Mouse (Mus musculus) adrenal gland, postnatal 10 days (tissue): ENCODE results near the gene Rpl36. TPM values are rescaled to one million over a fixed set of nuclear protein-coding genes. Genes with fewer than 3 reads are reported as not detected.
"Not testable (repeated sequence)": the region's sequence is repeated elsewhere in the genome, so short reads cannot be mapped to it uniquely, and the experiment has no call there.

Experiments
- DNase-seq: peaks from one replicate; pipeline ENCODE4 v3.0.0; 2021; ENCODE audit warnings: mixed read lengths
- total RNA-seq, 2 experiments: library from RNA; stranded (reverse); gene quantifications; 2 replicates each; pipeline ENCODE4 v1.2.3; 2021

Gene Rpl36
- total RNA-seq, 2 experiments from 2014 or later, result 1,095 to 1,101 TPM

DNA sequence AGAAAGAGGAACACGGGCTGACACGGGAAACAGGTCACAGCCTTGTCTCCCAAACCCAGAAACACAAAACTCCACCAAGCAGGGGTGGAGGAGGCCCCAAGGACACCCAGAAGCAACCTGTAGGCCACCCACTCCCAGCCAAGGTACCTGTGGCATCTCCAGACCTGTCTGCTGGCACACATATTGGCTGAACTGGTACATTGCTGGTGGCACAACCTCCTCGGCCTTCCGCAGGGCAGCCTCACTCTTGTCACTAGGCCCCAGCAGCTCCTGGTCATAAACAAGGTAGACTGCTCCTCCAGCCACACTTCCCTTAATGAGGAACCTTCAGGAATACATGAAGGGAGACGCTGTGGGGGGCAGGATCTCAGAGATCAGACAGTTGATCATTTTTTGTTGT, 4.5 kb upstream of the Rpl36 start:
- DNase-seq, result no peak

GRCm38 (mm10) chr17:56609452-56610171, 3.6 kb upstream of the Rpl36 start, which contains the start of gene 2410015M20Rik:
Gene 2410015M20Rik (minus strand): TSS chr17:56609771.
- DNase-seq, result peak; percentile 93

DNA sequence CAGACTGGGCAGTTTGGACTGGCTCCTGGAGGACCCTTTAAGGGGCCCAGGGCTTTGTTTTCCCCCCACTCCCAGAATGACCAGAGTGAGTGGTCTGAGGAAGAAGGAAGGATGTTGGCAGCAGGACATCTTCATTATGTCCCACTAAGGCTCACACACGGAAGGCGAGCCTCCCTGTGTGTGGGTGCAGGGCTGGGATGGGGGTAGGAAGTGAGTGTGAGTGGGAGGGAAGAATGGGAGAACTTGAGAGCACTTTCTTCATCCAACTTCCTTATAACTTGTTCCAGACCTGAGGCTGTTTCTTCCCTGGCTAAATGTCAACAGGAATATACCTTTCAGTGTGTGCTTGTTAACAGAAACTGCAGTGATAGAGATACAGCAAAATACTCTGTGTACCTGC, 1.9 kb upstream of the Rpl36 start:
- no peak for DNase-seq

GRCm38 (mm10) chr17:56611861-56612564, 1.2 kb upstream of the Rpl36 start:
- DNase-seq, result peak; percentile 62

GRCm38 (mm10) chr17:56612565-56612939, 664 bp upstream of the Rpl36 start:
- DNase-seq, result not testable (repeated sequence)

- peak; percentile 62 for DNase-seq
These were observed 677 bp downstream of the Rpl36 start for GRCm38 (mm10) chr17:56613893-56614292.

DNA sequence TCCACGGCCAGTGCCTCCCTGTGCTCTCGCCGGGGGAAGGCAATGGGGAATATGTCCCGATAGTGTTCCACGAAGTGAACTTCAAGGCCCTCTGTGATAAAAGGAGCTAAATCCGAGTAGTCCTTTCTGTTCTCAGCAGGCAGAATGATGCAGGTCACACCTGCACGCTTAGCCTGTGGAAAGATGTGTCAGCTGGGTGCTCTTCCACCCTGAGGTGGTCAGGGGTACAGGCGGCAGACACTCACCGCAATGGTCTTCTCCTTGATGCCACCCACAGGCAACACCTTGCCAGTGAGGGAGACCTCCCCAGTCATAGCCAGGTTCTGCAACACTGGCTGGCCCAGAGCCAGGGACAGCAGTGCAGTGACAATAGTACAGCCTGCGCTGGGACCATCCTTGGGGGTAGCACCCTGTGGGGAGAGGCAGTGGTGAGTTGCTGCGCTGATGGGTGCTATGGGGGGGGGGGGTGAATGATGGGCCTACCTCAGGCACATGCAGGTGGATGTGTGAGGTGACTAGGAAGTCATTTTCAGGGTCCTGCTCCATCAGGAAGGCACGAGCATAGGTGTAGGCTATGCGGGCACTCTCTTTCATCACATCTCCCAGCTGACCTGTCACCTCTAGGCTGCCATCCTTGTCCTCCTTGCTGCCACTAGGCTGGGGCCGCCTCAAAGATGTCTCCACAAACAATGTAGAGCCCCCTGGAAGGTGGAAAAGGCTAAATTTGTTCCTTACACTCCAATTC, 1.3 kb downstream of the Rpl36 start:
- peak; percentile 65 for DNase-seq

DNA sequence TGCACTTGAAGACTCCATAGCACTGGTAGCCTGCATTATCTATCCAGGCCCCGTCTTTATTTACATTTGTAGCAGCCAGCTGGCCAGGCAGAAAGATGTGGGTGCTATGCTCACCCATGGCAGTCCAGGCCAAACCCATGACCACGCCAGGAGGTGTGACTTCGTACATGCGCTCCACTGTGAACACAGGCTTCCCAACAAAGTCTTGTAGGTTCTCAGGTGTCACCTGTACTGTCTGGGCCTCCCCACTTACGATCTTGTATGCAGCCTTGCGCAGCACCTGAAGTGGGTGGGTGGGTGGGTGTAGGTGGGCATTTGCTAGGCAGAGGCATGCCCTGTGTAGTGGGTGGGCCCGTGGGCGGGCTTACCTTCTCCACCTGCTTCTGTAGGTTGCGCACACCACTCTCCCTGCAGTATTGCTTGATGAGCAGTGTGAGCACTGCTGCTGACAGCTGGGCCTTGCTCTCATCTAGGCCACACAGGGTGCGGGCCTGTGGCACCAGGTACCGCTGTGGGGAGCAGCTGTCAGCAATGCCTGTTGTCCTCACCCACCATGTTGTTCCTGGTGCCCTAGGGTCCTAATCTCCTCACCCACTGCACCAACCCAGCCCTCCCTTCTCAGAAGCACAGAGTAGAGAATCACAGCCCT, 2.0 kb downstream of the Rpl36 start:
- DNase-seq, result no peak

DNA sequence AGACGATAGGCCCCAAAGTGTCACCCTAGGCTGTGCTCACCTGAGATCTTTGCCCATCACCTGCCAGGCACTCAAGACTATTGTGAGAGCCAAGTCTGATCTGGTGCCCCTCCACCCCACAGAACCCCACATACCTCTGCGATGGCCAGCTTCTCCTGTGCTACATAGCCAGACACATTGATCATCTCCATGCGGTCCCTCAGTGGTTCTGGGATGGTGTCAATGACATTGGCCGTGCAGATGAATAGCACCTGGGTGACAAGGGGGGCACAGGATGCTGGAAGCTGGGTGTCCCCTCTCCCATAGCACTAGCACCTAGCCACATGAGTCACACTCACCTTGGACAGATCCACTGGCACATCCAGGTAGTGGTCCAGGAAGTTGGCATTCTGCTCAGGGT, 2.6 kb downstream of the Rpl36 start:
- DNase-seq, result no peak

DNA sequence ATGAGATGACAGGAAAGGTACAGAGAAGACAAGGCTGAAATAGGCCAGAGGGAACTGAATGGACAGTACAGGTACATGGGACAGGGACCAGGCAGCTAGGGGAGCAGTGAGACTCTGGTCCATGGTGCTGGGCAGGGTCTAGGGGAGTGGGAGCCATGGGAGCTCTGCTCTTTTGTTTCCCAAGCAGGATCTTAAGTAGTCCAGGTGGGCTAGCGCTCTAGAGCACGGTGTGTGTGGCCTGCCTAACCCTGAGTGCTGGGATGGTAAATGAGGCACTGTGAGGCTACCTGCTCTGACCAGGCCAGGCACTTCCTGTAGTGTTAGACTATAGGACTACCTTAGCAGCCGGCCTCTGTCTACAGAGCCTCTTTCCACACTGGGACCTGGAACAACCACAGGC, 3.5 kb downstream of the Rpl36 start:
- no peak for DNase-seq

- no peak for DNase-seq
These were observed 4.4 kb downstream of the Rpl36 start for GRCm38 (mm10) chr17:56617628-56618027.

DNA sequence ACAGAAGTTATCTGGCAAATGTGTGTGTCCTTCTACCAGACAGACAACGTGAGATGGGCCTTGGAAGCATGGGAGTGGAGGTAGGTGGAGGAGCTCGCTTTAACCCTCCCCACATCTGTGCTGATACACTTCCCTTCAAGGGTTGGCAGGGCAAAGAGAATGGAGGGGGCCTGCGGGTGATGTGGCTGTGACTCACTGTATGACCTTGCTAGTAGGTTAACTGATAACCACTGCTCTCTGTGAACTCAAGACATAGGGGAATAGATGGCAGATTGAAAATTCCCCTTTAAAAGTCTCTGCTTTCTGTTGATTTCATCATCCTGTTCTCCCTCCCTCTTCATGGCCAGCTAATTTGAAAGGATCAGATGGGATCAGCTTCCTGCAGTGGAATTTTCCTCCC, 12.3 kb downstream of the Rpl36 start:
- DNase-seq, result peak; percentile 62

DNA sequence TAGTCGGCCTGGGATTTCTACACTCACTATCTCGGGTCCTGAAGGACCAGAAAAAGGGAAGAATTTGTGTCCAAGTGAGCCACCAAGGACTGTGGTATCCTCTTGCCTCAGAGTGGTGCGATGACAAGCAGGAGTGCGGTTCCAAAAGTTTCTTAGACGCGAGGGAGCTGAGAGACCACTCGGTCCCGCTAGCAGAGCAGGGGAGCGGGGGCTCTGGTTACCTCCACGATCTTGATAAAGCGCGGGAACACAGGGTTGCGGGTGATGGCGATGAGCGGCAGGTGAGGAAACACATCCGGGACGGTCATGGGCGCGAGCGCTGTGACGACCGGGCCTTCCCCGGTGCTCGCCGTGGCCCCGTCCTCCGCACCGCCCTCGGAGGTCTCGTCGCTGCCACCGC, 13.0 kb downstream of the Rpl36 start:
- peak; percentile 28 for DNase-seq

DNA sequence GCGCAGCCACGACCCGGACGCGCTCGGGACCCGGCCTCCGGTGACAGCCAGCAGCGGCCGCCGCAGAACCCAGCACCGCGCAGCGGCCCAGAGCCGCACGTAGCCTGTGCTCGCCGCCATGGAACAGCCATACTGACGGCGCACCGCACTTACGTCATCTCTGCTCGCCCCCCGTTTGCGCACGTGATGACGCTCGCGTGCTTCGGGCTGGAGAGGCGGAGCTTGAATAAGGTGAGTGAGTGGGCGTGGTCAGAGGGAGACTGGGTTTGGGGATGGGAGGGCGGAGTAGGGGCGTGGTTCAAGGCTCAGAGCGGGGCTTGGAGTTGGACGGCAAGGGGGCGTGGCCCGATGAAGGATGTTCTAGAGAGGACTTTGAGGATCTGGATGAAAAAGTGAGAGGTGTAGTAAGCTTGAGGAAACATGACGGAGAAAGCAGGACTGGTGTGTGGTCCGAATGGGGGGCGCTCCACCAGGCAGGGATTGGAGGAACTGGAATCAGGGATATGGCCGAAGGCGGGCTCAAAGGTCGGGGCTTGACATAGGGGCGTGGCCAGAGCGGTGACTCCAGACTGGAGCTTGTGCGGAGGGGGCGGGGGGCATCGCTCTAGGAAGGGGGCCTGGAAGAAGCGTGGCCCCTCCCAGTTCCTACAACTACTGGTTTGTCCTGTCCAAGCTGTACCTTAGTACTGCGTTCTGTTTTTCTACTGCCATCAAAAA, 13.7 kb downstream of the Rpl36 start, which contains the start of gene Lonp1:
Gene Lonp1, minus strand, starts transcription at position 134 of the 717 bp plus-strand sequence.
- peak; percentile 98 for DNase-seq

- peak; percentile 47 for DNase-seq
These were observed 14.5 kb downstream of the Rpl36 start, which contains the start of gene Catsperd for GRCm38 (mm10) chr17:56627530-56628277. Gene Catsperd (plus strand): TSS chr17:56628143.

DNA sequence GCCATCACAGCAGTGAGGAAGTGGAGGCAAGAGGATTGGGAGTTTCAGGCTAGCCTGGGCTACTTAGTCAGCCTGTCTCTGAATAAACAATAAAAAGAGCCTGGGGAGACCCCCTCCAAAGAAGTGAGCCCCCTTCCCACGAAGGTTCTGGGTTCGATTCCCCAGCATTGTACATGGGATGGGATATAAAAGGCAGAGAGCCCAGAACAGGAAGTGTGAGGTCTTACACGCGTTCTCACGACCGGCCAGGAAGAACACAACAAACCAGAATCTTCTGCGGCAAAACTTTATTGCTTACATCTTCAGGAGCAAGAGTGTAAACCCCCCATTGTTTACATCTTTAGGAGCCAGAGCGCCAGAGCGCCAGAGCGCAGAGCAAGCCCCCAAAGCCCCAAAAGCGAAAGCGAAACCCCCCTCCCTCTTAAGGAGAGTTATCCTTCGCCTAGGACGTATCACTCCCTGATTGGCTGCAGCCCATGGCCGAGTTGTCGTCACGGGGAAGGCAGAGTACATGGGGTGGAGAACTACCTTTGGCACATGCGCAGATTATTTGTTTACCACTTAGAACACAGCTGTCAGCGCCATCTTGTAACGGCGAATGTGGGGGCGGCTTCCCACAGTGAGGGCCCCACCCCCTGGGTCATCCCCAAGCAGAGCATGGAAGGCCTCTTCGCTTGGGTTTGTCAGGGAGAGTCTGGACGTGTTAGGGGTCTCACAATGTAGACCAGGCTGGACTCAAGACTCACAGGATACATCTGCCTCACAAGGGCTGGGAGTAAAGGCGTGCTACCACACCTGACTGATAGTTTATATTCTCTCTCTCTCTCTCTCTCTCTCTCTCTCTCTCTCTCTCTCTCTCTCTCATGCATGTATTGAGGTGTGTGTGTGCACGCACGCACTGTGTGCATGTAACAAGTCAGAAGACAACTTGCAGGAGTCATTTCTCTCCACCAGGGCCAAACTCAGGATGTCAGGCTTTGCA, 16.9 kb downstream of the Rpl36 start:
- not testable (repeated sequence) for DNase-seq

DNA sequence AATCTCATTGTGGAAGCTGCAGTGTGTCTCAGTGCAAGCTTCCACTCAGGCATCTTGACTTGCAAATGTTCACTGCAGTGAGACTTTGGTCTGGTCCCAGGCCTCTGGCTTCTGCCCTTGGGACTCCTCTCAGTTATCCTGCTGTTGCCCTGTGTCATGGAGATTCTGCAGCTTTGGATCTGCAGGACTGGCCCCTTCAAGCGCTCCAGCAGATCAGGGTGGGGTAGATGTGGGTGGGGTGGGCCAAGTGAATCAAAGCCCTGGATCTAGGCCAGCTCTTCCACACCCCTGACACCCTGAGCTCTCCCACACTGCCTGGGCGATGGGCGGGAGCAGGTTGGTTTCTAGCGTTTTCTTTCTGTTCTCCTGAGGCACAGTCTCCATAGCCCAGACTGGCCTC, 18.6 kb downstream of the Rpl36 start:
- DNase-seq, result no peak

GRCm38 (mm10) chr17:56634023-56634422, 20.8 kb downstream of the Rpl36 start:
- peak; percentile 53 for DNase-seq

DNA sequence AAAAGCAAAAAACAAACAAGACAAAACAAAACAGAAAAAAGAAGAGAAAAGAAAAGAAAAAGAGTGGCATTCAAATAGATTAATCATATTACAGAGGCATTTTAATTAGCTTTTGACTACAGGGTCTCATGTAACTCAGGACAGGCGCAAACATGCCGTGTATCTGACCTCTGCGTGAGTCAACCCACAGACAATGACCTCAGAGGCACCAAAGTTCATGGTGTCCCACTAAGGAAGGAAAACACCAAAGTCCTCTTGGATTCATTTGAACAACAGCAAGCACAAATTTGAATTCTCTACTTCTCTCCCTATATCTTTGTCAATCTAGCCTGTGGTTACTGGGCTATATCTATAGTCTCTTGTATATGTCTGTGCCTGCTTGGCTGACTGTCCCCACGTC, 30.0 kb downstream of the Rpl36 start:
- DNase-seq, result no peak

GRCm38 (mm10) chr17:56647546-56647945, 34.3 kb downstream of the Rpl36 start:
- no peak for DNase-seq
